Mouse (Mus musculus): Measurements from ENCODE around the gene Prodh2. TPM values are rescaled to one million over a fixed set of nuclear protein-coding genes. Genes with fewer than 3 reads are reported as not detected.

Prodh2 gene
- polyA plus RNA-seq (2016; fragmentation: Nextera tagmentation; extraction: Ambion mirVana): 1.00 TPM in 1 of 2 replicates, not detected in the other

GRCm38 (mm10) chr7:30493401-30493931 is at the start of gene Prodh2:
Gene Prodh2, plus strand, starts transcription at chr7:30493622.
- H3K27ac ChIP-seq (ENCODE audit: poor library complexity, severe bottlenecking): no peak within 1 kb of the TSS
- no peak within 1 kb of the TSS for H3K9ac ChIP-seq
- no peaks in the 10 kb centered on the region for H3K4me1 ChIP-seq (replicated peaks)
- 54% methylated on average over 11 of the region's 11 CpGs for WGBS
- H3K9me3 ChIP-seq (replicated peaks): no peaks in the 10 kb centered on the region
- H3K4me2 ChIP-seq: no peak within 1 kb of the TSS
- H3K36me3 ChIP-seq: no peaks in the 10 kb centered on the region
- no peak within 1 kb of the TSS for H3K4me3 ChIP-seq
- ATAC-seq (ENCODE audit: insufficient number of reproducible peaks, low FRiP score): no peak
- H3K27me3 ChIP-seq (replicated peaks): peaks cover 44% of the 10 kb centered on the region

GRCm38 (mm10) chr7:30443696-30444095 is 49.7 kb upstream of the Prodh2 start:
- no peak for ATAC-seq (ENCODE audit: insufficient number of reproducible peaks, low FRiP score)
- no peaks in the 10 kb centered on the region for H3K9me3 ChIP-seq (replicated peaks)
- H3K9ac ChIP-seq: no peak overlapping the region
- no peak overlapping the region for H3K27ac ChIP-seq (ENCODE audit: poor library complexity, severe bottlenecking)
- peak overlapping the region; percentile 87; the same call in 1 of the 2 replicates for H3K4me2 ChIP-seq
- H3K36me3 ChIP-seq: no peaks in the 10 kb centered on the region
- 23% methylated on average over 9 of the region's 9 CpGs for WGBS
- H3K4me1 ChIP-seq (replicated peaks): peaks cover 13% of the 10 kb centered on the region
- no peak overlapping the region for H3K4me3 ChIP-seq
- peaks cover 75% of the 10 kb centered on the region for H3K27me3 ChIP-seq (replicated peaks)

GRCm38 (mm10) chr7:30444154-30444970 is 49.1 kb upstream of the Prodh2 start:
- peak overlapping the region; percentile 73 for H3K9ac ChIP-seq
- H3K4me1 ChIP-seq (replicated peaks): peaks cover 13% of the 10 kb centered on the region
- peak overlapping the region; percentile 87 for H3K4me2 ChIP-seq
- no peak overlapping the region for H3K27ac ChIP-seq (ENCODE audit: poor library complexity, severe bottlenecking)
- peak overlapping the region; percentile 61 for H3K4me3 ChIP-seq
- H3K36me3 ChIP-seq: no peaks in the 10 kb centered on the region
- H3K9me3 ChIP-seq (replicated peaks): no peaks in the 10 kb centered on the region
- 0 out of 2 replicates have a peak, but pooled peaks have one; percentile 17 for ATAC-seq (ENCODE audit: insufficient number of reproducible peaks, low FRiP score)
- H3K27me3 ChIP-seq (replicated peaks): peaks cover 68% of the 10 kb centered on the region
- 1% methylated on average over 36 of the region's 38 CpGs for WGBS

GRCm38 (mm10) chr7:30444971-30445751 is 48.3 kb upstream of the Prodh2 start, which contains the start of gene Aplp1:
Gene Aplp1, minus strand, starts transcription at chr7:30445535.
- Histone ChIP-seq H3K4me2 (peak within 1 kb of the TSS; percentile 87), H3K4me3 (peak within 1 kb of the TSS; percentile 61), H3K9me3 (replicated peaks) (no peaks in the 10 kb centered on the region), H3K4me1 (replicated peaks) (peaks cover 13% of the 10 kb centered on the region), H3K36me3 (no peaks in the 10 kb centered on the region), H3K27ac (ENCODE audit: poor library complexity, severe bottlenecking) (no peak within 1 kb of the TSS), H3K9ac (peak within 1 kb of the TSS; percentile 73), H3K27me3 (replicated peaks) (peaks cover 67% of the 10 kb centered on the region)
- under 1% methylated on average over 68 of the region's 72 CpGs for WGBS
- ATAC-seq (ENCODE audit: insufficient number of reproducible peaks, low FRiP score): peak; percentile 79

DNA sequence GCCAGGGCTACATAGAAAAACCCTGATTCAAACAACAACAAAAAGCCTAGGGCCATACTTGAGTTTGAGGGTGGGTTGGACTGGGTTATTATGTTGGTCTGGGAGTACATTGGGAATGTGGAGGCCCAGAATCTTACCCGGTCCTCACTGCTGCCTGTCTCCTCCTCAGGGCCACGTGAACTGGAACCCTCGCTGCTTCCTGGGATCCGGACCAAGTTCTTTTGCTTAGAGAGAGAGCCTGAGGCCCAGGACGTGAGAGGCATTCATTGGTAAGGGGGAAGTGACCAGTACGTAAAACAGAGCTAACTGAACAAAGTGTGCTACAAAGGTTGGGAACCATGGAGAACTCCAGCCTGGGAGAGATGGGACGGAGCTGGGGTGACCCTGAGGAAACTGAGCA is 43.2 kb upstream of the Prodh2 start:
- whole genome bisulfite sequencing: 57% methylated on average over 7 of the region's 7 CpGs
- H3K27ac ChIP-seq (ENCODE audit: poor library complexity, severe bottlenecking): no peak overlapping the region
- no peaks in the 10 kb centered on the region; the same call in 1 of the 2 replicates for H3K4me1 ChIP-seq (replicated peaks)
- 0 out of 2 replicates have a peak, but pooled peaks cover under 1% of the 10 kb centered on the region for H3K9me3 ChIP-seq (replicated peaks)
- no peak overlapping the region for H3K4me3 ChIP-seq
- no peak overlapping the region for H3K4me2 ChIP-seq
- H3K9ac ChIP-seq: no peak overlapping the region
- H3K27me3 ChIP-seq (replicated peaks): peaks cover 71% of the 10 kb centered on the region
- H3K36me3 ChIP-seq: no peaks in the 10 kb centered on the region
- ATAC-seq (ENCODE audit: insufficient number of reproducible peaks, low FRiP score): no peak

DNA sequence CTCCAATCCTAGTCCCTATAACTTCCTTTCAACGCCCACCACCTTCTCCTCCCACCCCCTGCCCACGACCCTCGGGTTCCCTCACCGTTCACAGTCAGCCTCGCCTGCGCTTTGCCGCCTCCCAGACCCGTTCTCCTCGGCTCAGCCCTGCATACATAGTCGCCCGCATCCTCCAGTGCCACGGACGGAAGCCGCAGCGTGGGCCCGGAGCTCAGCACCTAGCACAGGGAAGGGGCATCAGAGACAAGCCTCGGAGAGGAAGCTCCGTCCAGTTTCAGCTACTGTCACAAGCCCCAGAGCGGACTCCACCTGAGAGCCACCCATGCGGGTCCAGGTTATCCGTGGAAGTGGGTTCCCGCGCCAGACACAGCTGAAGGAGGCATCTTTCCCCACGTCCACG is 40.1 kb upstream of the Prodh2 start:
- 25% methylated on average over 25 of the region's 25 CpGs for WGBS
- 0 out of 2 replicates have a peak, but pooled peaks cover 8% of the 10 kb centered on the region for H3K9me3 ChIP-seq (replicated peaks)
- no peak overlapping the region for H3K9ac ChIP-seq
- no peaks in the 10 kb centered on the region; the same call in none of the 2 replicates for H3K4me1 ChIP-seq (replicated peaks)
- no peak overlapping the region for H3K27ac ChIP-seq (ENCODE audit: poor library complexity, severe bottlenecking)
- no peak for ATAC-seq (ENCODE audit: insufficient number of reproducible peaks, low FRiP score)
- H3K27me3 ChIP-seq (replicated peaks): peaks cover 85% of the 10 kb centered on the region
- H3K36me3 ChIP-seq: no peaks in the 10 kb centered on the region
- H3K4me2 ChIP-seq: no peak overlapping the region
- no peak overlapping the region for H3K4me3 ChIP-seq

- WGBS: 2% methylated on average over 25 of the region's 25 CpGs
- Histone ChIP-seq H3K9ac (no peak overlapping the region), H3K36me3 (no peaks in the 10 kb centered on the region), H3K4me3 (0 out of 2 replicates have a peak overlapping the region, but pooled peaks have one; percentile 0), H3K27ac (ENCODE audit: poor library complexity, severe bottlenecking) (no peak overlapping the region), H3K4me1 (replicated peaks) (no peaks in the 10 kb centered on the region; the same call in none of the 2 replicates), H3K4me2 (peak overlapping the region; percentile 22; the same call in 1 of the 2 replicates), H3K27me3 (replicated peaks) (peaks cover 89% of the 10 kb centered on the region), H3K9me3 (replicated peaks) (0 out of 2 replicates have a peak, but pooled peaks cover 8% of the 10 kb centered on the region)
- ATAC-seq (ENCODE audit: insufficient number of reproducible peaks, low FRiP score): no peak
Observed at GRCm38 (mm10) chr7:30453766-30454165, 39.7 kb upstream of the Prodh2 start.

- Histone ChIP-seq H3K36me3 (no peaks in the 10 kb centered on the region), H3K4me2 (peak overlapping the region; percentile 22; the same call in 1 of the 2 replicates), H3K9me3 (replicated peaks) (0 out of 2 replicates have a peak, but pooled peaks cover 8% of the 10 kb centered on the region), H3K27me3 (replicated peaks) (peaks cover 94% of the 10 kb centered on the region), H3K4me1 (replicated peaks) (no peaks in the 10 kb centered on the region; the same call in none of the 2 replicates), H3K9ac (no peak overlapping the region), H3K27ac (ENCODE audit: poor library complexity, severe bottlenecking) (no peak overlapping the region), H3K4me3 (0 out of 2 replicates have a peak overlapping the region, but pooled peaks have one; percentile 0)
- no peak for ATAC-seq (ENCODE audit: insufficient number of reproducible peaks, low FRiP score)
- 14% methylated on average over 6 of the region's 6 CpGs for WGBS
Observed at GRCm38 (mm10) chr7:30454259-30454658, 39.2 kb upstream of the Prodh2 start.

- H3K4me1 ChIP-seq (replicated peaks): no peaks in the 10 kb centered on the region; the same call in none of the 2 replicates
- 3% methylated on average over 9 of the region's 9 CpGs for WGBS
- no peaks in the 10 kb centered on the region for H3K36me3 ChIP-seq
- 0 out of 2 replicates have a peak overlapping the region, but pooled peaks have one; percentile 1 for H3K4me3 ChIP-seq
- no peak overlapping the region for H3K27ac ChIP-seq (ENCODE audit: poor library complexity, severe bottlenecking)
- ATAC-seq (ENCODE audit: insufficient number of reproducible peaks, low FRiP score): no peak
- no peak overlapping the region for H3K9ac ChIP-seq
- 0 out of 2 replicates have a peak, but pooled peaks cover 8% of the 10 kb centered on the region for H3K9me3 ChIP-seq (replicated peaks)
- peaks cover 98% of the 10 kb centered on the region for H3K27me3 ChIP-seq (replicated peaks)
- 0 out of 2 replicates have a peak overlapping the region, but pooled peaks have one; percentile 32 for H3K4me2 ChIP-seq
Observed at GRCm38 (mm10) chr7:30456487-30456886, 36.9 kb upstream of the Prodh2 start.

GRCm38 (mm10) chr7:30456911-30457628 is 36.4 kb upstream of the Prodh2 start:
- ATAC-seq (ENCODE audit: insufficient number of reproducible peaks, low FRiP score): no peak
- Histone ChIP-seq H3K4me3 (peak overlapping the region; percentile 1; the same call in 1 of the 2 replicates), H3K27me3 (replicated peaks) (peaks cover 98% of the 10 kb centered on the region), H3K27ac (ENCODE audit: poor library complexity, severe bottlenecking) (no peak overlapping the region), H3K36me3 (no peaks in the 10 kb centered on the region), H3K9ac (no peak overlapping the region), H3K4me1 (replicated peaks) (no peaks in the 10 kb centered on the region; the same call in none of the 2 replicates), H3K4me2 (peak overlapping the region; percentile 32), H3K9me3 (replicated peaks) (0 out of 2 replicates have a peak, but pooled peaks cover 8% of the 10 kb centered on the region)
- 1% methylated on average over 31 of the region's 31 CpGs for WGBS

Data from heart, embryonic 12.5 days (tissue).